Mouse (Mus musculus): Measurements from ENCODE around the gene Nexn.

- TF ChIP-seq CTCF (IDR thresholded peaks at IDR 0.05; ENCODE audit: low read depth) (no peak), EP300 (IDR thresholded peaks at IDR 0.05; ENCODE audit: low read depth) (no peak)
Measured at GRCm38 (mm10) chr3:152190679-152191477, 75.3 kb downstream of the Nexn start.

All from heart, postnatal 0 days (tissue).